Mouse (Mus musculus) embryonic facial prominence, embryonic 11.5 days (tissue): Measurements from ENCODE around the gene Ccr4. TPM values are rescaled to one million over a fixed set of nuclear protein-coding genes. Genes with fewer than 3 reads are reported as not detected.

Experiments used
- ATAC-seq: fragments of 200-750 bp; cut with Nextera tagmentation; replicated peaks from 2 replicates; pipeline ENCODE4 v1.8.0; 2017; ENCODE audit warnings: low read depth; ENCODE audit not compliant: insufficient number of reproducible peaks, low FRiP score, low TSS enrichment
- DNase-seq: peaks from one replicate; pipeline ENCODE4 v3.0.0-alpha.2; 2015; ENCODE audit warnings: low spot score
- H3K27ac ChIP-seq: fragments of 300-500 bp; sonication (generic); replicated peaks from 2 replicates; pipeline ENCODE4 v1.5.1; 2014; ENCODE audit warnings: mild to moderate bottlenecking, low read depth, low read length, control low read depth
- H3K27me3 ChIP-seq: fragments of 300-500 bp; sonication (generic); 2 replicates; pipeline ENCODE4 v1.6.1; 2014; ENCODE audit warnings: mild to moderate bottlenecking, low read length, moderate library complexity, mixed read lengths; ENCODE audit not compliant: control insufficient read depth, insufficient read depth
- H3K36me3 ChIP-seq: fragments of 300-500 bp; sonication (generic); replicated peaks from 2 replicates; pipeline ENCODE4 v1.6.1; 2014; ENCODE audit warnings: low read depth, mild to moderate bottlenecking, low read length, moderate library complexity, mixed read lengths; ENCODE audit not compliant: control insufficient read depth, insufficient read depth
- H3K4me1 ChIP-seq: fragments of 300-500 bp; sonication (generic); 2 replicates; pipeline ENCODE4 v1.6.1; 2014; ENCODE audit warnings: low read length, mixed read lengths; ENCODE audit not compliant: control insufficient read depth, insufficient read depth
- H3K4me2 ChIP-seq: fragments of 300-500 bp; sonication (generic); 2 replicates; pipeline ENCODE4 v1.6.1; 2014; ENCODE audit warnings: low read depth, mild to moderate bottlenecking, control low read depth, low read length, moderate library complexity
- H3K4me3 ChIP-seq: fragments of 300-500 bp; sonication (generic); 2 replicates; pipeline ENCODE4 v1.5.1; 2014; ENCODE audit warnings: low read depth, low read length, control low read depth
- H3K9ac ChIP-seq: fragments of 300-500 bp; sonication (generic); replicated peaks from 2 replicates; pipeline ENCODE4 v1.6.1; 2014; ENCODE audit warnings: mild to moderate bottlenecking, control low read depth, low read length
- H3K9me3 ChIP-seq: fragments of 300-500 bp; sonication (generic); replicated peaks from 2 replicates; pipeline ENCODE4 v1.6.1; 2016; ENCODE audit warnings: mild to moderate bottlenecking, low read length, inconsistent platforms, mixed read lengths; ENCODE audit not compliant: control insufficient read depth
- WGBS: fragments of 180-500 bp; shearing (Covaris S2); extraction: QIAGEN DNeasy Blood & Tissue Kit; methylation state at CpG from one replicate; pipeline ENCODE4 v1.1.7; 2014; 5-methylcytosine and 5-hydroxymethylcytosine counted together
- polyA plus RNA-seq: library from polyadenylated mRNA; unstranded; fragments of >200 nt; fragmentation: Nextera tagmentation; extraction: Ambion mirVana; gene quantifications from 2 replicates; pipeline ENCODE4 v1.2.1, GENCODE M21; 2014

Gene Ccr4
- polyA plus RNA-seq, 1 experiment from 2014 or later = not detected

GRCm38 (mm10) chr9:114528680-114529048 is 23.9 kb upstream of the Ccr4 start:
- Histone ChIP-seq H3K4me3 (no peak overlapping the region), H3K27me3 (no peaks in the 10 kb centered on the region), H3K9me3 (no peaks in the 10 kb centered on the region), H3K4me1 (peaks cover 3% of the 10 kb centered on the region; the same call in 1 of the 2 replicates), H3K9ac (no peak overlapping the region), H3K36me3 (no peaks in the 10 kb centered on the region), H3K27ac (no peak overlapping the region), H3K4me2 (no peak overlapping the region)
- DNase-seq = no peak
- no peak for ATAC-seq
- 45% methylated on average over 9 of the region's 9 CpGs for WGBS

- 5% methylated on average over 17 of the region's 17 CpGs for WGBS
- Histone ChIP-seq H3K4me1 (peaks cover 3% of the 10 kb centered on the region; the same call in 1 of the 2 replicates), H3K27me3 (no peaks in the 10 kb centered on the region), H3K9me3 (no peaks in the 10 kb centered on the region), H3K9ac (no peak overlapping the region), H3K4me3 (no peak overlapping the region), H3K36me3 (no peaks in the 10 kb centered on the region), H3K27ac (no peak overlapping the region), H3K4me2 (peak overlapping the region; percentile 5; the same call in 1 of the 2 replicates)
- DNase-seq (peak; percentile 81), ATAC-seq (peak; percentile 32)
These were observed 23.4 kb upstream of the Ccr4 start for GRCm38 (mm10) chr9:114527992-114528679.

GRCm38 (mm10) chr9:114527085-114527484 is 22.4 kb upstream of the Ccr4 start:
- whole genome bisulfite sequencing = 2% methylated on average over 16 of the region's 16 CpGs
- Histone ChIP-seq H3K27me3 (no peaks in the 10 kb centered on the region), H3K4me1 (peaks cover 3% of the 10 kb centered on the region; the same call in 1 of the 2 replicates), H3K27ac (no peak overlapping the region; the same call in 1 of the 2 replicates), H3K4me2 (peak overlapping the region; percentile 33), H3K9me3 (no peaks in the 10 kb centered on the region), H3K36me3 (no peaks in the 10 kb centered on the region), H3K4me3 (no peak overlapping the region), H3K9ac (no peak overlapping the region)
- peak; percentile 82 for DNase-seq
- ATAC-seq = peak; percentile 6; the same call in 1 of the 2 replicates

GRCm38 (mm10) chr9:114526581-114526980 is 21.9 kb upstream of the Ccr4 start:
- Histone ChIP-seq H3K9me3 (no peaks in the 10 kb centered on the region), H3K27me3 (no peaks in the 10 kb centered on the region), H3K36me3 (no peaks in the 10 kb centered on the region), H3K4me2 (peak overlapping the region; percentile 33), H3K27ac (no peak overlapping the region; the same call in 1 of the 2 replicates), H3K4me1 (peaks cover 3% of the 10 kb centered on the region; the same call in 1 of the 2 replicates), H3K4me3 (no peak overlapping the region), H3K9ac (no peak overlapping the region)
- ATAC-seq = no peak
- DNase-seq = peak; percentile 54
- WGBS = 5% methylated on average over 8 of the region's 8 CpGs

GRCm38 (mm10) chr9:114525891-114526290 is 21.2 kb upstream of the Ccr4 start:
- ATAC-seq (no peak), DNase-seq (no peak)
- H3K4me3 ChIP-seq = no peak overlapping the region
- WGBS = 6% methylated on average over 8 of the region's 8 CpGs
- no peaks in the 10 kb centered on the region for H3K9me3 ChIP-seq
- no peaks in the 10 kb centered on the region for H3K36me3 ChIP-seq
- H3K9ac ChIP-seq = no peak overlapping the region
- no peaks in the 10 kb centered on the region for H3K27me3 ChIP-seq
- no peak overlapping the region for H3K4me2 ChIP-seq
- peaks cover 3% of the 10 kb centered on the region; the same call in 1 of the 2 replicates for H3K4me1 ChIP-seq
- H3K27ac ChIP-seq = no peak overlapping the region

GRCm38 (mm10) chr9:114525073-114525633 is 20.4 kb upstream of the Ccr4 start:
- H3K36me3 ChIP-seq = no peaks in the 10 kb centered on the region
- no peak overlapping the region for H3K4me2 ChIP-seq
- 89% methylated on average over 12 of the region's 15 CpGs for WGBS
- DNase-seq (no peak), ATAC-seq (peak; percentile 3; the same call in 1 of the 2 replicates)
- no peak overlapping the region for H3K9ac ChIP-seq
- no peaks in the 10 kb centered on the region for H3K9me3 ChIP-seq
- H3K27me3 ChIP-seq = no peaks in the 10 kb centered on the region
- H3K27ac ChIP-seq = no peak overlapping the region
- H3K4me3 ChIP-seq = no peak overlapping the region
- peaks cover 3% of the 10 kb centered on the region; the same call in 1 of the 2 replicates for H3K4me1 ChIP-seq

- DNase-seq (no peak), ATAC-seq (no peak)
- no peaks in the 10 kb centered on the region for H3K9me3 ChIP-seq
- H3K27ac ChIP-seq = no peak overlapping the region
- no peak overlapping the region for H3K4me3 ChIP-seq
- no peak overlapping the region for H3K9ac ChIP-seq
- H3K36me3 ChIP-seq = no peaks in the 10 kb centered on the region
- H3K4me2 ChIP-seq = no peak overlapping the region
- 86% methylated on average over 9 of the region's 9 CpGs for WGBS
- no peaks in the 10 kb centered on the region for H3K27me3 ChIP-seq
- H3K4me1 ChIP-seq = peaks cover 3% of the 10 kb centered on the region; the same call in 1 of the 2 replicates
These were observed 17.8 kb upstream of the Ccr4 start for GRCm38 (mm10) chr9:114522501-114522900.

GRCm38 (mm10) chr9:114522041-114522440 is 17.3 kb upstream of the Ccr4 start:
- no peaks in the 10 kb centered on the region for H3K36me3 ChIP-seq
- no peak overlapping the region for H3K9ac ChIP-seq
- no peak for ATAC-seq
- no peak overlapping the region for H3K4me2 ChIP-seq
- no peaks in the 10 kb centered on the region for H3K27me3 ChIP-seq
- H3K4me3 ChIP-seq = no peak overlapping the region
- 64% methylated on average over 5 of the region's 5 CpGs for WGBS
- no peaks in the 10 kb centered on the region for H3K9me3 ChIP-seq
- DNase-seq = no peak
- H3K27ac ChIP-seq = no peak overlapping the region
- H3K4me1 ChIP-seq = peaks cover 3% of the 10 kb centered on the region; the same call in 1 of the 2 replicates
